Mouse (Mus musculus) liver, postnatal 0 days (tissue): ENCODE measurements around the gene Slc24a3. TPM values are rescaled to one million over a fixed set of nuclear protein-coding genes. Genes with fewer than 3 reads are reported as not detected.

Source experiments
- ATAC-seq: fragments of 200-750 bp; cut with Nextera tagmentation; 2 replicates; pipeline ENCODE4 v1.8.0; 2017; ENCODE audit warnings: mild to moderate bottlenecking, moderate library complexity
- DNase-seq: peaks from one replicate; pipeline ENCODE4 v3.0.0-alpha.2; 2016
- H3K27ac ChIP-seq: fragments of 300-500 bp; sonication (generic); 2 replicates; pipeline ENCODE4 v1.5.1; 2014; ENCODE audit warnings: antibody characterized with exemption, moderate library complexity, mild to moderate bottlenecking, low read depth
- H3K27me3 ChIP-seq: fragments of 300-500 bp; sonication (generic); 2 replicates; pipeline ENCODE4 v1.6.1; 2014; ENCODE audit warnings: low read length, control low read depth, mixed read lengths; ENCODE audit not compliant: insufficient read depth
- H3K36me3 ChIP-seq: fragments of 300-500 bp; sonication (generic); replicated peaks from 2 replicates; pipeline ENCODE4 v1.6.1; 2014; ENCODE audit warnings: mild to moderate bottlenecking, control low read depth, low read length, moderate library complexity, mixed read lengths; ENCODE audit not compliant: insufficient read depth
- H3K4me1 ChIP-seq: fragments of 300-500 bp; sonication (generic); 2 replicates; pipeline ENCODE4 v1.6.1; 2014; ENCODE audit warnings: antibody characterized with exemption, mild to moderate bottlenecking, control low read depth; ENCODE audit not compliant: insufficient read depth
- H3K4me2 ChIP-seq: fragments of 300-500 bp; sonication (generic); 2 replicates; pipeline ENCODE4 v1.6.1; 2014; ENCODE audit warnings: low read depth, mild to moderate bottlenecking, low read length, moderate library complexity, mixed read lengths
- H3K4me3 ChIP-seq: fragments of 300-500 bp; sonication (generic); 2 replicates; pipeline ENCODE4 v1.5.1; 2014; ENCODE audit warnings: low read depth, low read length
- H3K9ac ChIP-seq: fragments of 300-500 bp; sonication (generic); replicated peaks from 2 replicates; pipeline ENCODE4 v1.6.1; 2014; ENCODE audit warnings: mild to moderate bottlenecking, moderate library complexity
- H3K9me3 ChIP-seq: fragments of 300-500 bp; sonication (generic); 2 replicates; pipeline ENCODE4 v1.6.1; 2016; ENCODE audit warnings: mild to moderate bottlenecking, control low read depth, low read length, mixed read lengths
- CTCF ChIP-seq: sonication (generic); IDR thresholded peaks from 2 replicates; pipeline ENCODE4 v1.5.1; 2016; ENCODE audit warnings: antibody characterized with exemption, low read depth
- EP300 ChIP-seq: IDR thresholded peaks from 2 replicates; pipeline ENCODE4 v1.6.1; 2016; ENCODE audit warnings: antibody characterized with exemption, low read depth, mild to moderate bottlenecking
- WGBS: fragments of 180-500 bp; shearing (Covaris S2); extraction: QIAGEN DNeasy Blood & Tissue Kit; methylation state at CpG from one replicate; pipeline ENCODE4 v1.1.7; 2014; ENCODE audit not compliant: insufficient replicate concordance; 5-methylcytosine and 5-hydroxymethylcytosine counted together
- polyA plus RNA-seq: library from polyadenylated mRNA; unstranded; fragments of >200 nt; fragmentation: Nextera tagmentation; extraction: Ambion mirVana; gene quantifications from 2 replicates; pipeline ENCODE4 v1.2.1, GENCODE M21; 2015

Gene Slc24a3
- polyA plus RNA-seq, 1 experiment from 2014 or later, result 0.40 TPM

- H3K9me3 ChIP-seq, result no peaks in the 10 kb centered on the region
- no peaks in the 10 kb centered on the region for H3K27me3 ChIP-seq
- H3K4me3 ChIP-seq, result no peak overlapping the region
- 73% methylated on average over 8 of the region's 8 CpGs for WGBS
- no peak for ATAC-seq
- no peak overlapping the region for H3K27ac ChIP-seq
- no peaks in the 10 kb centered on the region for H3K4me1 ChIP-seq
- no peaks in the 10 kb centered on the region for H3K36me3 ChIP-seq
- DNase-seq, result no peak
- H3K4me2 ChIP-seq, result no peak overlapping the region
- no peak for TF ChIP-seq EP300
- no peak for TF ChIP-seq CTCF
- H3K9ac ChIP-seq, result no peak overlapping the region
These were observed 162.2 kb downstream of the Slc24a3 start for GRCm38 (mm10) chr2:145329756-145330155.

- ATAC-seq (no peak), DNase-seq (no peak)
- no peak overlapping the region for H3K9ac ChIP-seq
- TF ChIP-seq CTCF (no peak), EP300 (no peak)
- no peak overlapping the region for H3K4me2 ChIP-seq
- no peaks in the 10 kb centered on the region for H3K27me3 ChIP-seq
- whole genome bisulfite sequencing, result 62% methylated on average over 1 of the region's 1 CpGs
- no peaks in the 10 kb centered on the region for H3K4me1 ChIP-seq
- no peak overlapping the region for H3K27ac ChIP-seq
- no peaks in the 10 kb centered on the region for H3K36me3 ChIP-seq
- H3K4me3 ChIP-seq, result no peak overlapping the region
- no peaks in the 10 kb centered on the region for H3K9me3 ChIP-seq
These were observed 164.0 kb downstream of the Slc24a3 start for GRCm38 (mm10) chr2:145331525-145331924.

GRCm38 (mm10) chr2:145333466-145333865 lies 165.9 kb downstream of the Slc24a3 start:
- DNase-seq (no peak), ATAC-seq (no peak)

GRCm38 (mm10) chr2:145336406-145336805 lies 168.9 kb downstream of the Slc24a3 start:
- H3K9ac ChIP-seq, result no peak overlapping the region
- H3K4me2 ChIP-seq, result no peak overlapping the region
- no peaks in the 10 kb centered on the region for H3K4me1 ChIP-seq
- no peak overlapping the region for H3K27ac ChIP-seq
- ATAC-seq (no peak), DNase-seq (no peak)
- H3K36me3 ChIP-seq, result no peaks in the 10 kb centered on the region
- H3K4me3 ChIP-seq, result no peak overlapping the region
- H3K9me3 ChIP-seq, result no peaks in the 10 kb centered on the region
- H3K27me3 ChIP-seq, result no peaks in the 10 kb centered on the region
- TF ChIP-seq EP300, result no peak
- no peak for TF ChIP-seq CTCF

More at GRCm38 (mm10) chr2:145333466-145333865, 165.9 kb downstream of the Slc24a3 start:
- no peak overlapping the region for H3K4me2 ChIP-seq
- TF ChIP-seq EP300 (no peak), CTCF (no peak)
- H3K4me3 ChIP-seq, result no peak overlapping the region
- no peaks in the 10 kb centered on the region for H3K9me3 ChIP-seq
- H3K9ac ChIP-seq, result no peak overlapping the region
- H3K27ac ChIP-seq, result no peak overlapping the region
- no peaks in the 10 kb centered on the region for H3K27me3 ChIP-seq
- no peaks in the 10 kb centered on the region for H3K36me3 ChIP-seq
- no peaks in the 10 kb centered on the region for H3K4me1 ChIP-seq

- DNase-seq (no peak), ATAC-seq (no peak)
- no peaks in the 10 kb centered on the region for H3K27me3 ChIP-seq
- WGBS, result 74% methylated on average over 2 of the region's 2 CpGs
- H3K27ac ChIP-seq, result no peak overlapping the region
- no peak overlapping the region for H3K4me3 ChIP-seq
- TF ChIP-seq CTCF (no peak), EP300 (no peak)
- no peak overlapping the region for H3K4me2 ChIP-seq
- no peaks in the 10 kb centered on the region for H3K9me3 ChIP-seq
- no peak overlapping the region for H3K9ac ChIP-seq
- no peaks in the 10 kb centered on the region for H3K4me1 ChIP-seq
- no peaks in the 10 kb centered on the region for H3K36me3 ChIP-seq
These were observed 173.3 kb downstream of the Slc24a3 start for GRCm38 (mm10) chr2:145340816-145341215.

- H3K4me2 ChIP-seq, result no peak overlapping the region
- H3K27me3 ChIP-seq, result no peaks in the 10 kb centered on the region
- H3K9ac ChIP-seq, result no peak overlapping the region
- TF ChIP-seq EP300, result no peak
- no peak for TF ChIP-seq CTCF
- no peak overlapping the region for H3K27ac ChIP-seq
- H3K36me3 ChIP-seq, result no peaks in the 10 kb centered on the region
- no peak overlapping the region for H3K4me3 ChIP-seq
- DNase-seq (no peak), ATAC-seq (no peak)
- 60% methylated on average over 4 of the region's 4 CpGs for WGBS
- no peaks in the 10 kb centered on the region for H3K4me1 ChIP-seq
- no peaks in the 10 kb centered on the region for H3K9me3 ChIP-seq
These were observed 175.4 kb downstream of the Slc24a3 start for GRCm38 (mm10) chr2:145342956-145343355.

- no peak for TF ChIP-seq CTCF
- no peak for TF ChIP-seq EP300
- Histone ChIP-seq H3K4me2 (no peak overlapping the region), H3K4me3 (no peak overlapping the region), H3K9me3 (no peaks in the 10 kb centered on the region), H3K27me3 (no peaks in the 10 kb centered on the region), H3K36me3 (no peaks in the 10 kb centered on the region), H3K4me1 (no peaks in the 10 kb centered on the region), H3K9ac (no peak overlapping the region), H3K27ac (no peak overlapping the region)
- ATAC-seq, result no peak
- DNase-seq, result no peak
- WGBS, result 71% methylated on average over 1 of the region's 1 CpGs
These were observed 177.0 kb downstream of the Slc24a3 start for GRCm38 (mm10) chr2:145344521-145344920.
